Mouse (Mus musculus): ENCODE results near the gene Rgs8.

DNA sequence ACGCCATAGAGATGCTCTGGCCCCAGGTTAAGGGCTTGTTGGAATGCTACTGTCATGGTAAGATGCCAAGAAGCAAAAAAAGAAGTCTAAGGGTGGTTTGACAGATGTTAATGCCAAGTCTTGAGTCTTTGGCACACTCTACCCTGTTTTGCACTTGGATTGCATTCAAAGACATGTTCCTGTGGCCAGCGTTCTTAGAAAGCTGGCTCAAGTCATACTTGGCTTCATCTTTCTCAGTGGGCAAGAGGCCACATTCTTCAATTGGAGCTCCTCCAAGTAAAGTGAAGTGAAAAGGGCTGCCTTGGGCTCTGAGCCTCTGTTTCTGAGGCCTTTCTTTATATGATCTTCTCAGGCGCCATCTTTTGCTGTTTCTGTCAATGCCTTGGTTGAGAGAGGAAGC lies 17.3 kb upstream of the Rgs8 start:
- TF ChIP-seq CTCF (IDR thresholded peaks at IDR 0.05; ENCODE audit: low read depth, low read length) (no peak), POLR2A (IDR thresholded peaks at IDR 0.05; ENCODE audit: borderline replicate concordance, low read depth, low read length) (no peak)
